Mouse (Mus musculus): ENCODE data around the gene Akap10. TPM values are rescaled to one million over a fixed set of nuclear protein-coding genes. Genes with fewer than 3 reads are reported as not detected.
"Not testable (repeated sequence)": the region's sequence is repeated elsewhere in the genome, so short reads cannot be mapped to it uniquely, and the experiment has no call there.

Gene Akap10
- polyA plus RNA-seq, 1 experiment: 1.1 TPM

DNA sequence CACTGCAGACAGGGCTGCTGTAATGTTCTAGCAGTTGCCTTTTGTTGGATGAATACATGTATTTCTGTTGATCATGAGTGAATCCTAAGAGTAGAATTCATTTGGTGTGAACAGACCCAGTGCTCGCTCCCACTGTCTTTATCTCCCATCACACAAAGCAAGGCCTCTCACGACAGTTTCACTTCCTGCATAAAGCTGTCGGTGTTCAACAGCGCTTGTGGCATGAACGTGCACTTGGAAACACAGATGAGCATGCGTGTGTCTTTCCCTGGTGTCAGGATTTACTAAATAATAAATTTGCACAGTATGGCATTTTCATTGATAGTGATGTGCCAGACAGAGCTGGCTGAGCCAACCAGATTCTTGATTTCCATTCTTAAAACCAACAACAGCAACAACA, 32.6 kb upstream of the Akap10 start:
- Histone ChIP-seq H3K27me3 (ENCODE audit: control insufficient read depth) (no peaks in the 10 kb centered on the region; the same call in 1 of the 2 replicates), H3K4me3 (replicated peaks) (peak overlapping the region; percentile 28), H3K36me3 (ENCODE audit: control insufficient read depth) (peaks cover 92% of the 10 kb centered on the region), H3K4me1 (ENCODE audit: control insufficient read depth) (peaks cover 95% of the 10 kb centered on the region), H3K9me3 (ENCODE audit: control insufficient read depth, low read length) (no peaks in the 10 kb centered on the region)
- no peak for TF ChIP-seq GATA1 (IDR thresholded peaks at IDR 0.05; ENCODE audit: low read length)
- TF ChIP-seq TAL1 (IDR thresholded peaks at IDR 0.05; ENCODE audit: low read length): no peak

DNA sequence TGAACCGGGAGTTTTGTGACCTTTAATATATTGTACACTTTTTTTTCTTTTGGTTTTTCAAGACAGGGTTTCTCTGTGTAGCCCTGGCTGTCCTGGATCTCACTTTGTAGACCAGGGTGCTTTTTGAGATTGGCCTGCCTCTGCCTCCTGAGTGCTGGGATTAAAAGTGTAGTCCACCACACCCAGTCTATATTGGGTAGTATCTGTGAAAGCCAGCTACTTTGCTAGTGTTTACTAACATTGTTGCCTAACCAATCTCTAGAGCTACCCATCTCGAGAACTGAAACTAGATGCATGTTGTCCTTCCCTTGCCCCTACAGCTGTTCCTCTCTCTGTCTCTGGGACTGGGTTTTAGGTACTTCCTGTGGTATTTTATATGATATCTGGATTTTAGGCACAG, 30.0 kb upstream of the Akap10 start:
- H3K27me3 ChIP-seq (ENCODE audit: control insufficient read depth): peaks cover 4% of the 10 kb centered on the region; the same call in 1 of the 2 replicates
- no peaks in the 10 kb centered on the region for H3K9me3 ChIP-seq (ENCODE audit: control insufficient read depth, low read length)
- H3K36me3 ChIP-seq (ENCODE audit: control insufficient read depth): peaks cover 66% of the 10 kb centered on the region
- peak overlapping the region; percentile 95 for H3K4me3 ChIP-seq (replicated peaks)
- TF ChIP-seq TAL1 (IDR thresholded peaks at IDR 0.05; ENCODE audit: low read length) (peak; percentile 89), GATA1 (IDR thresholded peaks at IDR 0.05; ENCODE audit: low read length) (peak; percentile 57; the same call in 1 of the 2 replicates)
- H3K4me1 ChIP-seq (ENCODE audit: control insufficient read depth): peaks cover 83% of the 10 kb centered on the region

DNA sequence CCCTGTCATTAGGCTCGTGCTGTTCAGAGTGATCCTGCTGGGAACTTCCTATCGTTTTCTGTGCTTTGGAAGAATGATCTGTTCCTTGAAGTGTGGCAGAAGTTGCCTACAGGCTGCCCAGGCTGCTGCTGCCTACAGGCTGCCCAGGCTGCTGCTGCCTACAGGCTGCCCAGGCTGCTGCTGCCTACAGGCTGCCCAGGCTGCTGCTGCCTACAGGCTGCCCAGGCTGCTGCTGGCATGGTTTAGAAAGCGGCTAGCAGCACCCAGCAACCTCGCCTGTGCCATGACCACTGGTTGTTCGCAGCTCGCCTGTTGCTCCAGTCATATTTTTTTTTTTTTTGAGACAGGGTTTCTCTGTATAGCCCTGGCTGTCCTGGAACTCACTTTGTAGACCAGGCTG, 28.7 kb upstream of the Akap10 start:
- H3K9me3 ChIP-seq (ENCODE audit: control insufficient read depth, low read length); H3K27me3 ChIP-seq (ENCODE audit: control insufficient read depth): not testable (repeated sequence)
- H3K4me3 ChIP-seq (replicated peaks): peak overlapping the region; percentile 95
- peaks cover 52% of the 10 kb centered on the region for H3K36me3 ChIP-seq (ENCODE audit: control insufficient read depth)
- peaks cover 83% of the 10 kb centered on the region for H3K4me1 ChIP-seq (ENCODE audit: control insufficient read depth)

DNA sequence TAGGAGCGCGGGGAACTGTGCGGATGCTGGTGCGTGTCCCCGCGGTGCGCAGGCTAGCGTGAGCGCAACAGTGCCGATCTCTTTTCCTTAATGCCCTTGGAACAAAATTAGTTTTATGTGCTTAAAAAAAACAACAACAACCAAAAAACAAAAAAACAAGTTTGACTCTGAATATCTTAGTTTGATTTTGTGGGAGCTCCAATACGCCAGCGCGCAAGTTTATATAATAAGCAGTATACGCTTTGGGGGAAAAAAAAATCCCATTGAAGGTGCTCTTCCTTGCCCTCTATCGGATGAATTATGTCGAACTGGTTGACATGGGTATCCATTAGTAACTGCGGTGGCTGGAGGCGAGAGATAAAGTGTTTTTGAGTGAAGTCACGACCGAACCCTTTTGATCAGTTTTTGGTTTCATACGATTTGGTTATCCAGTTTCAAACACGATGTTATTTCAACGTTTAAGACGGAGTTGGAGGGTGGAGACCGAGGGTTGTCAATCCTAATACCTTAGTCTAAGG, 27.3 kb upstream of the Akap10 start:
- peaks cover 38% of the 10 kb centered on the region for H3K36me3 ChIP-seq (ENCODE audit: control insufficient read depth)
- peak overlapping the region; percentile 95 for H3K4me3 ChIP-seq (replicated peaks)
- H3K4me1 ChIP-seq (ENCODE audit: control insufficient read depth): peaks cover 72% of the 10 kb centered on the region
- peaks cover 6% of the 10 kb centered on the region for H3K9me3 ChIP-seq (ENCODE audit: control insufficient read depth, low read length)
- peak; percentile 90 for TF ChIP-seq TAL1 (IDR thresholded peaks at IDR 0.05; ENCODE audit: low read length)
- peak; percentile 89 for TF ChIP-seq GATA1 (IDR thresholded peaks at IDR 0.05; ENCODE audit: low read length)
- H3K27me3 ChIP-seq (ENCODE audit: control insufficient read depth): peaks cover 4% of the 10 kb centered on the region; the same call in 1 of the 2 replicates

DNA sequence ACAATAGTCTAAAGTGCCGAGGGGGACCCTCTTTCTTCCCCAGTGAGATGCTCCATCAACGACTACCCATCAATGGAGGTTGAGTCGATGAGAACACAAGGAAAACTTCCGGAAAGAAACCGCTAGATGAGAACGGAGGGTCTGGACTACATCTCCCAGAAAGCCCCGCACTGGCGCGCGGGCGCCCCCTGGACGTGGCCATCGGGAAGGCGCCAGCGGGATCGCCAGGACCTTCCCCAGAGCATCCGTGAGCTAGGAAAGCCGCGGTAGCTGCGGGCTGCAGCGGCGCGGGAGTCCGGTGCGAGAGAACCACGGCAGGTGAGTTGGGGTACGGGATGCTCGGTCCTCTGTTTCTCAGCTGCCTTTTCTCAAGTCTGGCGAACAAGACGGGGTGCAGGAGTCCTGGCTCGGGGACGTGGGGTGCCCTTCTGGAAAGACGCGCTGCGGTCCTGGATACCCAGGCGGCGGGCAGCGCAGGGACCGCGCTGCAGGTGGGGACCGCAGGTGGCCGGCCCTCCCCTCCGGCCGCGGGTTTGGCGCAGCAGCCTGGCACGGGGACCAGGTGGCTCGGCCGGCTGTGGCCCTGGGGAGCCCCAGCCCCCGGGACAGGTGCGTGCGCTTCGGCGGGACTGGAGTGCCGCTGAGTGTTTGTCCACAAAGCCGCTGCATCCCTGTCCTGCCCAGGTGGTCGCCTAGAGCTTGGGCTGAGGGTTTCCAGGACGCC, 26.7 kb upstream of the Akap10 start, which contains the start of gene Specc1:
Gene Specc1 (plus strand): TSS at position 192 of the 724 bp plus-strand sequence.
- H3K4me1 ChIP-seq (ENCODE audit: control insufficient read depth): peaks cover 66% of the 10 kb centered on the region
- peaks cover 32% of the 10 kb centered on the region for H3K36me3 ChIP-seq (ENCODE audit: control insufficient read depth)
- no peak for TF ChIP-seq TAL1 (IDR thresholded peaks at IDR 0.05; ENCODE audit: low read length)
- TF ChIP-seq GATA1 (IDR thresholded peaks at IDR 0.05; ENCODE audit: low read length): no peak
- H3K9me3 ChIP-seq (ENCODE audit: control insufficient read depth, low read length): peaks cover 6% of the 10 kb centered on the region
- H3K4me3 ChIP-seq (replicated peaks): peak within 1 kb of the TSS; percentile 95
- peaks cover 4% of the 10 kb centered on the region; the same call in 1 of the 2 replicates for H3K27me3 ChIP-seq (ENCODE audit: control insufficient read depth)

DNA sequence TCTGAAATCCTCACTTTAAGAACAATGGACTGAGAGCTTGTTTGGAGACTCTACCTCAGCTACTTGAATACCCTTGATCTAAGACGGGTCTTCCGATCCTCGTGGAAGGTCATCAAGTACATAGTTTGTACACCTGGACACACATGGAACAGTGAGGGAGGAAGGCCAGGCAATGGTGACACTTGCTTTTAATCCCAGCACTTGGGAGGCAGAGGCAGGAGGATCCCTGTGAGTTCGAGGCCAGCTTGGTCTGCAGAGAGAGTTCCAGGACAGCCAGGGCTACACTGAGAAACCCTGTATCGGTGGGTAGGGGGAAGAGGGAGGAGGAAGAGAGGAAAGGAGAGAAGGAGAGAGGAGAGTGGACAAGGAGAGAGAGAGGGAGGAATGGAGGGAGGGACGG, 25.9 kb upstream of the Akap10 start:
- peaks cover 24% of the 10 kb centered on the region for H3K36me3 ChIP-seq (ENCODE audit: control insufficient read depth)
- TF ChIP-seq GATA1 (IDR thresholded peaks at IDR 0.05; ENCODE audit: low read length) (no peak), TAL1 (IDR thresholded peaks at IDR 0.05; ENCODE audit: low read length) (no peak)
- peaks cover 4% of the 10 kb centered on the region; the same call in 1 of the 2 replicates for H3K27me3 ChIP-seq (ENCODE audit: control insufficient read depth)
- H3K9me3 ChIP-seq (ENCODE audit: control insufficient read depth, low read length): peaks cover 6% of the 10 kb centered on the region
- H3K4me3 ChIP-seq (replicated peaks): peak overlapping the region; percentile 95
- peaks cover 62% of the 10 kb centered on the region for H3K4me1 ChIP-seq (ENCODE audit: control insufficient read depth)

DNA sequence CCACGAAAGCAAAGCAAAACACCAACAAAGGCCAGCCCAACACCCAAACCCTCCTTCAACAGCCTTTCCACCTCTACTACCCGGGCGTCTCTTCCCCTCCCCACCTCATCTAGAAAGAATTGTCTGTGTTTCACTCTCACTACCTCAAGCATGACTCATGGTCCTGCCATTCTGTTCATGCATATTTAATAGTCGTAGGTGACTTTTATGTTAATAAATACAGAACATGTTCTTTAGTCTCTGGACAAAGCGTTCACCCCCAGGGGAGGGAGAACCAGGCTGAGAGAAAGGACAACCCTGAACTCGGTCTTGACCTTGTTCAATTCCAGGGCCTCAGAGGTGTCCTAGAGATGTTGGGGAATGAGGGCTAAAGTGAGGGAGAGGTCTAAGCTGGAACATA, 25.1 kb upstream of the Akap10 start:
- TF ChIP-seq GATA1 (IDR thresholded peaks at IDR 0.05; ENCODE audit: low read length): no peak
- TF ChIP-seq TAL1 (IDR thresholded peaks at IDR 0.05; ENCODE audit: low read length): no peak
- Histone ChIP-seq H3K9me3 (ENCODE audit: control insufficient read depth, low read length) (peaks cover 6% of the 10 kb centered on the region), H3K27me3 (ENCODE audit: control insufficient read depth) (peaks cover 4% of the 10 kb centered on the region; the same call in 1 of the 2 replicates), H3K4me1 (ENCODE audit: control insufficient read depth) (peaks cover 59% of the 10 kb centered on the region), H3K36me3 (ENCODE audit: control insufficient read depth) (peaks cover 16% of the 10 kb centered on the region), H3K4me3 (replicated peaks) (no peak overlapping the region)

DNA sequence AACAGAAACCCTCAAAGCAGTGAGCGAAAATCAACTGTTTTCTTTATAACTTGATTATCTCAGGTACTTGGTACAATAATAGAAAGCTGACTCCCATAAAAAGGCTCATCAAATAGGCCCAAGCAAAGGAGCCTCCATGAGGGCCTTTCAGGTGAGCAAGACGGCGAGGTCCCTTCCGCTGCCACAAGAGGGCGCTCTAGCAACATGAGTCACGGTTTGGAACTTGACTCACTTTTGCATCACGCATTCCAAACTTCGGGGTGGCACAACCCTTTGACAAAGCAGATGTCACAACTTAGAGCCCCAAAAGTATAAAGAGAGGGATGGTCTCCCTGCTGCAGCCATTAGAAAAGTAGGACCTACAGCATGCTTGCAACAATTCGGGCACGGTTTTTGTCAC, 20.6 kb upstream of the Akap10 start:
- Histone ChIP-seq H3K4me1 (ENCODE audit: control insufficient read depth) (peaks cover 45% of the 10 kb centered on the region), H3K9me3 (ENCODE audit: control insufficient read depth, low read length) (peaks cover 6% of the 10 kb centered on the region), H3K36me3 (ENCODE audit: control insufficient read depth) (no peaks in the 10 kb centered on the region), H3K27me3 (ENCODE audit: control insufficient read depth) (no peaks in the 10 kb centered on the region), H3K4me3 (replicated peaks) (no peak overlapping the region)
- TF ChIP-seq GATA1 (IDR thresholded peaks at IDR 0.05; ENCODE audit: low read length): no peak
- TF ChIP-seq TAL1 (IDR thresholded peaks at IDR 0.05; ENCODE audit: low read length): no peak

DNA sequence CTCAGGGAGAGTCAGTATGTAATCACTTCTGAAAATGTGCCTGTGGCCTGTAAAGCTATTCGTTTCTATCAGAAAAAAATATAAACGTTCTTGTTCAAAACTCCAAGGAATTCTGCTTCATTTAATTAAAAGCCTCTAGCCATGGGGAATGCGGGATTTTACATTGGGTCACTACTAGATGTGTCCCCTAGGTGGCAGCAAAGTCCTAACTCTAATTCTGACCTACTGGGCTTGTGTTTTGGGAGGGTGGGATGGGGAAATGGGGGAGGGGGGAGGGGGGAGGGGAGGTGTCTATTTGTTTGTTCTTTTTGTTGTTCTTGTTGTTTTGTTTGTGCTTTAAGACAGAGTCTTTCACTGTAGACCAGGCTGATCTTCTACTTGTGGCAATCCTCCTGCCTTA, 19.3 kb upstream of the Akap10 start:
- TF ChIP-seq GATA1 (IDR thresholded peaks at IDR 0.05; ENCODE audit: low read length): no peak
- no peak for TF ChIP-seq TAL1 (IDR thresholded peaks at IDR 0.05; ENCODE audit: low read length)
- Histone ChIP-seq H3K36me3 (ENCODE audit: control insufficient read depth) (no peaks in the 10 kb centered on the region), H3K9me3 (ENCODE audit: control insufficient read depth, low read length) (peaks cover 6% of the 10 kb centered on the region), H3K27me3 (ENCODE audit: control insufficient read depth) (no peaks in the 10 kb centered on the region; the same call in 1 of the 2 replicates), H3K4me1 (ENCODE audit: control insufficient read depth) (peaks cover 34% of the 10 kb centered on the region), H3K4me3 (replicated peaks) (no peak overlapping the region)
